Mouse (Mus musculus): ENCODE results near the gene Otc.

GRCm38 (mm10) chrX:10233051-10233450 is 19.1 kb upstream of the Otc start:
- TF ChIP-seq CTCF (IDR thresholded peaks at IDR 0.05; ENCODE audit: borderline replicate concordance, insufficient read depth, low read length) (no peak), POLR2A (IDR thresholded peaks at IDR 0.05; ENCODE audit: low read depth, low read length) (no peak)

All from embryonic fibroblast, embryonic 13.5 days (primary cell).